Mouse (Mus musculus) heart, embryonic 12.5 days (tissue): ENCODE measurements around the gene Prkd3. TPM values are rescaled to one million over a fixed set of nuclear protein-coding genes. Genes with fewer than 3 reads are reported as not detected.
A peak's percentile ranks its signal among the peaks of the same experiment; 100 is the strongest.

Experiments
- ATAC-seq: fragments of 200-750 bp; cut with Nextera tagmentation; 2 replicates; pipeline ENCODE4 v1.8.0; 2017; ENCODE audit warnings: moderate TSS enrichment, moderate library complexity; ENCODE audit not compliant: insufficient number of reproducible peaks, low FRiP score
- H3K27ac ChIP-seq: fragments of 300-500 bp; sonication (generic); 2 replicates; pipeline ENCODE4 v1.5.1; 2016; ENCODE audit warnings: mild to moderate bottlenecking, moderate library complexity; ENCODE audit not compliant: poor library complexity, severe bottlenecking
- H3K27me3 ChIP-seq: fragments of 300-500 bp; sonication (generic); replicated peaks from 2 replicates; pipeline ENCODE4 v1.6.1; 2016; ENCODE audit warnings: mild to moderate bottlenecking, moderate library complexity
- H3K36me3 ChIP-seq: fragments of 300-500 bp; sonication (generic); 2 replicates; pipeline ENCODE4 v1.6.1; 2016; ENCODE audit warnings: mild to moderate bottlenecking, moderate library complexity
- H3K4me1 ChIP-seq: fragments of 300-500 bp; sonication (generic); replicated peaks from 2 replicates; pipeline ENCODE4 v1.6.1; 2016; ENCODE audit warnings: mild to moderate bottlenecking
- H3K4me2 ChIP-seq: fragments of 300-500 bp; sonication (generic); 2 replicates; pipeline ENCODE4 v1.6.1; 2016; ENCODE audit warnings: mild to moderate bottlenecking, moderate library complexity
- H3K4me3 ChIP-seq: fragments of 300-500 bp; sonication (generic); 2 replicates; pipeline ENCODE4 v1.5.1; 2016; ENCODE audit warnings: mild to moderate bottlenecking
- H3K9ac ChIP-seq: fragments of 300-500 bp; sonication (generic); 2 replicates; pipeline ENCODE4 v1.6.1; 2016; ENCODE audit warnings: mild to moderate bottlenecking, moderate library complexity
- H3K9me3 ChIP-seq: fragments of 300-500 bp; sonication (generic); replicated peaks from 2 replicates; pipeline ENCODE4 v1.6.1; 2016; ENCODE audit warnings: mild to moderate bottlenecking, moderate library complexity
- WGBS: fragments of 180-500 bp; shearing (Covaris S2); methylation state at CpG from one replicate; pipeline ENCODE4 v1.1.7; 2016; 5-methylcytosine and 5-hydroxymethylcytosine counted together
- polyA plus RNA-seq: library from polyadenylated mRNA; unstranded; fragments of >200 nt; fragmentation: Nextera tagmentation; extraction: Ambion mirVana; gene quantifications from 2 replicates; pipeline ENCODE4 v1.2.1, GENCODE M21; 2016

Prkd3 gene
- polyA plus RNA-seq, 1 experiment from 2014 or later: 35.4 TPM

DNA sequence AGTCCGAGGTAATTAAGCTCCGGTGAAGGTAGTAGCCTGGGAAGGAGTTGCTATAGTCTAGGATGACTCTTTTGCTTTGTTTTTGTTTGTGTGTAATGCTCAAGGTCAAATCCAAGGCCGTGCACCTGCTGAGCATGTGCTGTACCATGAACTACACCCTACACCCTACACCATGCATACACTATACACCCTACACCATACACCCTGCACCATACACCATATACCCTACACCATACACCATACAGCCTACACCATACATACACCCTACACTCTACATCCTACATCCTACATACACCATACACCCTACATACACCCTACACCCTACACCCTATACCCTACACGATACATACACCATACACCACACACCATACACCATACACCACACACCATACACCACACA lies 12.2 kb upstream of the Prkd3 start:
- no peaks in the 10 kb centered on the region for H3K36me3 ChIP-seq
- no peak for ATAC-seq
- no peak overlapping the region for H3K9ac ChIP-seq
- no peaks in the 10 kb centered on the region for H3K27me3 ChIP-seq
- H3K4me2 ChIP-seq: no peak overlapping the region
- 84% methylated on average over 4 of the region's 4 CpGs for WGBS
- H3K27ac ChIP-seq: no peak overlapping the region
- no peak overlapping the region for H3K4me3 ChIP-seq
- H3K9me3 ChIP-seq: no peaks in the 10 kb centered on the region
- H3K4me1 ChIP-seq: no peaks in the 10 kb centered on the region

DNA sequence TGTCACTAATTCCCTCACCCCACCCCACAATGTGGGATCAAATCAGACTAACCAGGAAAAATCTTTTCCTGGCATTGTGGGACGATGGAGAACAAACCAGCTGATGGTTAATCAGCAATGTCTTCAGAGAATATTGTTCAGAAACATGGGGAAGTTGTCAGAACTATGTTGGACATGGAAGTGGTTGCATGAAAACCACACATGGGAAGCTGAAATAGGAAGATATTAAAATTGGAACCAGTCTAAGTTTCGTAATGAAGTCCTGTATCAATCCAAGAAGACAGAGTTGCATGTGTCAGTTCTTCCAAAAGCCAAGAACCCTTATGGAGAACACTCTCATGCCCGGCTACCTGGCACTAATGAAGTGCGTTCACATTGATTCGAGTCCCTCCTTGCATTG lies 11.0 kb upstream of the Prkd3 start:
- Histone ChIP-seq H3K27me3 (no peaks in the 10 kb centered on the region), H3K36me3 (no peaks in the 10 kb centered on the region), H3K4me3 (no peak overlapping the region), H3K9ac (no peak overlapping the region), H3K9me3 (no peaks in the 10 kb centered on the region), H3K27ac (no peak overlapping the region), H3K4me2 (no peak overlapping the region), H3K4me1 (no peaks in the 10 kb centered on the region)
- ATAC-seq: no peak
- WGBS: 79% methylated on average over 5 of the region's 5 CpGs

DNA sequence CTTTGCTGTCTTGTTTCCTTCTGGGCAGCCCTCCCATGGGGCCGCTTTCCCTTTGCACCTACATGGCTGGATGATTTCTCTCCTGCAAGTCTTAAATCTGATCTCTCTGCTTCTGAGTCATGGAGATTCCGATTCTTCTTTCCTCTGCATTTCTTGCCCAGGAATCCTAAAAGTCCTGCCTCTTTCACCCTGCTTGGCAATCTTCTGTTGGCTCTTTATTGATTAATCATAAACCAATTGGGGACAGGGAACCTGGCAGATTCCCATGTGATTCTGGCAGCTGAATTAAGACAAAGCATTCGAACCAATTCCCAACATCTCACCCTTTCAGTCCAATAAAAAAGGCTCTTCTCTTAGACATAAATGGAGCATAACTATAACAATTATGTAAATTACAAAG lies 8.6 kb upstream of the Prkd3 start:
- Histone ChIP-seq H3K4me2 (no peak overlapping the region), H3K27me3 (no peaks in the 10 kb centered on the region), H3K4me3 (no peak overlapping the region), H3K9ac (no peak overlapping the region), H3K36me3 (no peaks in the 10 kb centered on the region), H3K9me3 (no peaks in the 10 kb centered on the region), H3K4me1 (0 out of 2 replicates have a peak, but pooled peaks cover 5% of the 10 kb centered on the region), H3K27ac (no peak overlapping the region)
- ATAC-seq: no peak
- WGBS: 47% methylated on average over 3 of the region's 3 CpGs

DNA sequence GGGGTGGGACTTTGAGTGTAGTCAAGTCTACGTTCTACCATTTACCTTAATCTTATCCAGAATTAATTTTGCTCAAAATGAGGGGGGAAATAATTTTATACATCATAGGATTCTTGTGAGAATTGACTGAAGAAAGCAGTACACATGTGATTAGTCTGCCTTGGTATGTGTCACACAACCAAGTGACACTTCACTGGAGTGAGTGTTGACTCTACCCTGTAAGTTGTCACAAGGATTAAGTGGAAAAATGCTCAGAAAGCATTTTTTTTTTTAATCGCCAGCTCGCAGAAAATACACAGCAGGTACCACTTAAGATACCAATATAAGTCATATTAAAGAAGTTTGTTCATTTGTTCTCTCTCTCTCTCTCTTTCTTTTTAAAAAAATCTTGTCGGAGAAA lies 3.9 kb upstream of the Prkd3 start:
- ATAC-seq: no peak

DNA sequence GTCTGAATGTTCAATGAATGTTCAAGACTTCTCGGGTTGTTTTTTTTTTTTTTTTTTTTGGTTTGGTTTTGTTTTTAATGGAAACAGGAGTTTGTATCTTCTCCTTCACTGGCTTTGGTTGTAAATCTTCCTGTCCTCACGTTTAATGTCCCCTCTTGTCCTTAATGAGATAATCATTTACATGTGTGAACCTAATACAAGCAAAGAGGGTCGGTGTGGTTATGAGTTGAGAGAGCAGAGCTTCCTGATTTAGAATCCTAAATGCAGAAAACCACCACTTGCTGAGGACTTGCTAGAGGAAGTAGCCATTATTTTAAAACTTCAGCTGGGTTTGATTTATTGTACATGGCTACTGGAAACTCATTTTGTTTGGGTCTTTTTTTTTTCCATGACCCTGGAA lies 2.1 kb upstream of the Prkd3 start:
- WGBS: 33% methylated on average over 3 of the region's 3 CpGs
- Histone ChIP-seq H3K9me3 (no peaks in the 10 kb centered on the region), H3K27ac (no peak overlapping the region), H3K4me2 (no peak overlapping the region), H3K9ac (no peak overlapping the region), H3K4me1 (peaks cover 11% of the 10 kb centered on the region), H3K36me3 (no peaks in the 10 kb centered on the region), H3K4me3 (no peak overlapping the region), H3K27me3 (no peaks in the 10 kb centered on the region)
- ATAC-seq: no peak

More for the DNA sequence above, 3.9 kb upstream of the Prkd3 start:
- no peak overlapping the region for H3K4me3 ChIP-seq
- no peak overlapping the region for H3K4me2 ChIP-seq
- H3K27me3 ChIP-seq: no peaks in the 10 kb centered on the region
- no peaks in the 10 kb centered on the region for H3K9me3 ChIP-seq
- no peak overlapping the region for H3K27ac ChIP-seq
- H3K4me1 ChIP-seq: 0 out of 2 replicates have a peak, but pooled peaks cover 5% of the 10 kb centered on the region
- H3K36me3 ChIP-seq: no peaks in the 10 kb centered on the region
- H3K9ac ChIP-seq: no peak overlapping the region
- WGBS: 72% methylated on average over 4 of the region's 4 CpGs

DNA sequence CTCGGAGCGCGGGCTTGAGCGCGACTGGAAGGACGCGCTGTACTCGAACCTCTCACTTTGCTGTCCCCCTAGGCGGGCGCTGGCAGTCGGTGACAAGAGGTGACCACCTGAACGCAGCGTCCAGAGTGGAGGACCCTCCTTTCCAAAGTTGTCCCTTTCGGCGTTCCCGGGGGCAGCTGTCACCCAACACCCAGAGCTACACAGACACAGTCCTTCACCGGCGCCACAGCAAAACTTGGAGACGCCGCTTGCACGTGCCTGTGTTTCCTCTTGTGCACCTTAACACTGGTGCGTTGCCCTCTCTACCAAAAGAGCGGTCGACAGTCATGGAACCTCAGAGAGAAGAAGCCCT lies 344 bp upstream of the Prkd3 start:
- 1% methylated on average over 24 of the region's 24 CpGs for WGBS
- H3K27me3 ChIP-seq: no peaks in the 10 kb centered on the region
- no peaks in the 10 kb centered on the region for H3K9me3 ChIP-seq
- peak overlapping the region; percentile 89 for H3K9ac ChIP-seq
- peak overlapping the region; percentile 74 for H3K4me2 ChIP-seq
- H3K4me1 ChIP-seq: peaks cover 23% of the 10 kb centered on the region
- peak overlapping the region; percentile 94 for H3K27ac ChIP-seq
- peak overlapping the region; percentile 77 for H3K4me3 ChIP-seq
- no peaks in the 10 kb centered on the region for H3K36me3 ChIP-seq
- no peak; the same call in 1 of the 2 replicates for ATAC-seq

DNA sequence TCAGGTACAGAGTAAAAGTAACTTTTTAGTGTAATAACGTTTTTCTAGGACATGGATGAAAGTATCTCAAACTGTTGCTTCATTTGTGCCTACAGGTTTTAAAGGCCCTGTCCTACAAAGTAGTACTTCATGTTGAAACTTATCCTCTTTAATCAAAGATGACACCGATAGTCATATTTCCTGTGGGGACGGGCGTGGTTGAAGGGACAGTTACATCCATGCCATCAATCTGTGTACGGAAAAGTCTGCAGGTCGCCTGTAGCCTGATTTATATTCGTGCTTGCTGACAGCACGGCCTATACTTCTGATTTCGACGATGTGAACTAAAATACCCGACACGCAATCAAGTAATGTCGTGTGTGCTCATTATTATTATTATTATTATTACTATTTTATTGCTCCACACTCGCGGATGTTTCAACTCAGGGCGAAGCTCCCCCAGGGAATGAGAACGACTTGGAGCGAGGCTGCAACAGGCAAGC lies 849 bp downstream of the Prkd3 start:
- Histone ChIP-seq H3K9me3 (no peaks in the 10 kb centered on the region), H3K27ac (peak overlapping the region; percentile 94), H3K9ac (peak overlapping the region; percentile 89), H3K27me3 (no peaks in the 10 kb centered on the region), H3K4me1 (peaks cover 25% of the 10 kb centered on the region), H3K4me3 (peak overlapping the region; percentile 77), H3K4me2 (peak overlapping the region; percentile 74), H3K36me3 (no peaks in the 10 kb centered on the region)
- WGBS: under 1% methylated on average over 18 of the region's 18 CpGs
- ATAC-seq: no peak

DNA sequence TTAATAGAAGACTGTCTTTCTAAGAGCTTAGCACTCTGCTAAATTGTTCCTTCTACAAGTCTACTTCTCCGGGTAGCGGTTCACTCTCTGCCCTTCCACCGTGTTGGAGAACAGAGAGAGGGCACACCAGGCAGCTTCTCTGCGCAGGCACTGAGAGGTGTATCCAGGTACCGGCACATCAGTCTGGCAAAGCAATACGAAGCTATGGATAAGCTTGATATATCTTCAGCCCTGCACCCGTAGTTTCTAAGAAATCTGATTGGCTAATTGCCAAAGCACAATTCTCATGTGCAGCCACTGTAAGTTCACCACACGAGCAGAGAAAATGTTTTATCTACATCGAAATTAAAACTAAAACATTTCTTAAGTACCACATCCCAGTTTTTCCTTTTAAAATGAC lies 2.2 kb downstream of the Prkd3 start:
- Histone ChIP-seq H3K27me3 (no peaks in the 10 kb centered on the region), H3K4me2 (peak overlapping the region; percentile 56), H3K27ac (no peak overlapping the region), H3K4me1 (peaks cover 25% of the 10 kb centered on the region), H3K36me3 (no peaks in the 10 kb centered on the region), H3K4me3 (peak overlapping the region; percentile 14), H3K9me3 (no peaks in the 10 kb centered on the region), H3K9ac (no peak overlapping the region)
- WGBS: 45% methylated on average over 9 of the region's 9 CpGs
- no peak for ATAC-seq

DNA sequence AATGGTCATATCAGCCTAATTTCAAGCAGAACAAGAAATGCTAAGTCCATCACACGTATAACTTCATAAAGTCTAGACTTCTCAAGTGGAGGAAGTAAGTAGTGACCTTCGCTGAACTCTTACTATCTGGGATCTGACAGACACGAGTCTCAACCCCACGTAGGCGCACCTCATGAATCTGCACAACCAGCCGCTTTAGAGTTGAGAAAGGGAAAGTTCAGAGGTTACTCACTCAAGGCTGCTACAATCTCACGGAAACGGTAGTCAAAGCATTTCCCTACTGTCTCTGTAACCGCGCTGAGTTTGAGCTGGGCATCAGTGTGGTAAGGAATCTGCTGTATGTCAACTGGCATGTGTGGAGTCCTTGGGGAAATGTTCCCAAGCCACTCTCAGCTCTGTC lies 4.8 kb downstream of the Prkd3 start:
- no peak for ATAC-seq
- 47% methylated on average over 10 of the region's 10 CpGs for WGBS
- H3K4me1 ChIP-seq: peaks cover 25% of the 10 kb centered on the region
- no peaks in the 10 kb centered on the region for H3K27me3 ChIP-seq
- H3K9ac ChIP-seq: no peak overlapping the region
- no peaks in the 10 kb centered on the region for H3K9me3 ChIP-seq
- peaks cover 19% of the 10 kb centered on the region for H3K36me3 ChIP-seq
- H3K4me3 ChIP-seq: no peak overlapping the region
- no peak overlapping the region for H3K4me2 ChIP-seq
- no peak overlapping the region for H3K27ac ChIP-seq

DNA sequence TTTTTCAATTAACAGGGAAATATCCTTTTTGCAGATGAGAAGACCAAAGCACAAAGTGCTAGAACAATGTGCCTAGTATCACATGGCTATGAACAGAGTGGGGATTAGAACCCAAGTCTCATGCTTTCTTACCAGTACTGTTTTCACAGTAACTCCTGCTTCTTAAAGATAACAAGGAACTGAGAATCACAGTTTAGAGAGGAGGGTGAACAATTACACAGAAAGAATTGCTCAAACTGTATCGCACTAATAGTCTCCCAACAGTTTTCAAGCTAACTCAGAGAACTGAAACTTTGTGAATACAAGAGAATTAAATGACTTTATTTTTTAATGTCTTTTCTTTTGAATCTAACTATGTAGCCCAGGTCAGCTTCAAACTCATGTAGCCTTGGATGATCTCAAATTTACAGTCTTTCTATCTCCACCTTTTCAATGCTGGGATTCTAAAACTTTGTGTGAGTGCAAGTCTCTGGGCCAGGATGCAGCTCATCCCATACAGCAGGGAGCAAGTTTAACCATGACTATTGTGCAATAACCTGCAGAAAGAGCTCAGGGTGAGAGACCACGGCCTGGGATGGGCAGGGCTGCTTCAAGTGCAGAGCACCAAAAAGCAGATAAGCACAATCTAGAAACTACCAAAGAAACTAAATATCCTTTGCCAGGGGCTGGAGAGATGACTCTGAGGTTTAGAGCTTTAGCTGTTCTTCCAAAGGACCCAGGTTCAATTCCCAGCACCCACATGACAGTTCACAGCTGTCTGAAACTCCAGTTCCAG lies 5.5 kb downstream of the Prkd3 start:
- no peak for ATAC-seq
- H3K27ac ChIP-seq: no peak overlapping the region
- 73% methylated on average over 2 of the region's 2 CpGs for WGBS

DNA sequence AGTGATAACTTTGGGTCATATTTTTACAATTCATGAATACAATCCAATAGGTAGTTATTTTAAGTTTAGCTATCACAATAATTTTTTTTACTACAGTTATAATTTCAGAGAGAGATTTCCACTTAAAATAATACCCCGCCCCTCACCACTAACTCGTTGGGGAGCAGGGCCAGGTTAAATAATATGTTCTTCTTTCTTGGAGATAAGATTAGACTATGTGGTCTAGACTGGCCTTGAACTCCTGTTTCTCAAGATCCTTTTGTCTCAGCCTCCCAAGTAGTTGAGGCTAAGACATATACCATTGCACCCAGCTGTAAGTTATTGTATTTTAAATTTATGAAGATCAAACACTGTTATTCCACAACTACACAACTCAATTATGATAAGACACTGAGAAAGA lies 7.0 kb downstream of the Prkd3 start:
- no peak for ATAC-seq
- Histone ChIP-seq H3K36me3 (peaks cover 20% of the 10 kb centered on the region), H3K9ac (no peak overlapping the region), H3K4me2 (no peak overlapping the region), H3K9me3 (no peaks in the 10 kb centered on the region), H3K4me3 (no peak overlapping the region), H3K27me3 (no peaks in the 10 kb centered on the region), H3K27ac (no peak overlapping the region), H3K4me1 (peaks cover 25% of the 10 kb centered on the region)
- 67% methylated on average over 2 of the region's 2 CpGs for WGBS

More for the DNA sequence above, 5.5 kb downstream of the Prkd3 start:
- no peaks in the 10 kb centered on the region for H3K27me3 ChIP-seq
- no peak overlapping the region for H3K4me3 ChIP-seq
- no peak overlapping the region for H3K4me2 ChIP-seq
- H3K9me3 ChIP-seq: no peaks in the 10 kb centered on the region
- peaks cover 20% of the 10 kb centered on the region for H3K36me3 ChIP-seq
- no peak overlapping the region for H3K9ac ChIP-seq
- peaks cover 25% of the 10 kb centered on the region for H3K4me1 ChIP-seq
